Mouse (Mus musculus): ENCODE data around the gene Dclre1a. TPM values are rescaled to one million over a fixed set of nuclear protein-coding genes. Genes with fewer than 3 reads are reported as not detected.

The Dclre1a gene
- polyA plus RNA-seq (2012), result 0.14 and 0.60 TPM in 2 replicates

DNA sequence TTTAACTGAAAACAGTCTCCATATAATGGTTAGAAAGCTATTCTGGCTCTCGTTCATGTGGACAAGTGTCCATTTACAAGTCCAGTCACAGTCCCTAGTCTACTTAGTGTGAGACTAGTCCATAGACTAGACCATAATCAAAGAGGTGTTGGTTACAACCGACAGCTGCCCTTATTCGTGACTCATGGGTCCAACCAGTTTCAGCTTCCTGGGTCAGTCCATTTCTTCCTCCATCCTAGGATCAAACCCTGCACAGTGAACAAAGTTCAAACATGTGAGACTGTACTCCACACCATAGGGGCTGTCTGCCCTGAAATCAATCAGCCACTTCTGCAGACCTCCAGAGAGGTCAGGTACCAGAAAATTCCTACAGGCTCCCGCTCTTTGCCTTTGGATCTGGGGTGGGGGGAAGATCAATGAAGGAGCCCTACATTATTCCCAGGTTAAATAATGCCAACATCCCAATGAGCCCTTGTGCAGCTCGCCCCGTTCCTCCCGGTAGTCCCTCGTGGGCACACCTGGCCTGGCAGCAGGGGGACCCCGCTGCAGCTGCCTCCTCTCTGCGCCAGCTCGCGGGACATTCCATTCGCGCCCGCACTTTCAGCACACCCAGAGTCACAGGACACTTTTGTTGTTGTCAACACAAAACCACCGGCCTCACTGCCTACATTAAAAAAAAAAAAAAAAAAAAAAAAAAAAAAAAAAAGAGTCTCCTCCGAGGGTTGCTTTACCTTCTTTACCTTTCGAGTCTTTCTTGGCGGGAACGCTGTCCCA, at the start of gene Dclre1a:
Dclre1a (minus strand) TSS at position 767 of the 774 bp plus-strand sequence.
- Histone ChIP-seq H3K36me3 (ENCODE audit: control insufficient read depth) (peaks cover 51% of the 10 kb centered on the region), H3K9me3 (ENCODE audit: control insufficient read depth, low read length) (no peaks in the 10 kb centered on the region), H3K4me1 (ENCODE audit: control insufficient read depth) (peaks cover 74% of the 10 kb centered on the region), H3K27me3 (ENCODE audit: control insufficient read depth) (no peaks in the 10 kb centered on the region), H3K4me3 (replicated peaks) (peak within 1 kb of the TSS; percentile 89)
- TF ChIP-seq TAL1 (IDR thresholded peaks at IDR 0.05; ENCODE audit: low read length) (no peak), GATA1 (IDR thresholded peaks at IDR 0.05; ENCODE audit: low read length) (no peak)

DNA sequence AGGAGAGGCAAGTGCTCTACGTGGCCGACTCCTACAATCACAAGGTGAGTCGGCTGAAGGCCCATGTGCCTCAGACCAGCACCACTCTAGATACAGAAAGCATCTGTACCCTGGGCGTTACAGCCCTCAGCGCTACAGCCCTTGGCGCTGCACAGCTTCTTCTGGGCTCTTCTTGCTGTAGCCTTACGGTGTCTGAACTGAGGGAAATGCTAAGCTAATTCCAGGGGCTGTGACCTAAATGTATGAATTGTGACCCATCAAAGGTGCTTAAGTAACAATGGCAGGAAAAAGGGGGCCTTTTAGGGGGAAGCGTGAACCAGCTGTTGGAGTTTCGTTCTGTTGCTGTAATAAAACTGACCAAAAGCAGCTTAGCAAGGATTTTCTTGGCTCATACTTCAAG, 44.5 kb upstream of the Dclre1a start:
- Histone ChIP-seq H3K4me1 (ENCODE audit: control insufficient read depth) (no peaks in the 10 kb centered on the region), H3K4me3 (replicated peaks) (no peak overlapping the region), H3K9me3 (ENCODE audit: control insufficient read depth, low read length) (no peaks in the 10 kb centered on the region), H3K36me3 (ENCODE audit: control insufficient read depth) (peaks cover 98% of the 10 kb centered on the region), H3K27me3 (ENCODE audit: control insufficient read depth) (no peaks in the 10 kb centered on the region)
- TF ChIP-seq TAL1 (IDR thresholded peaks at IDR 0.05; ENCODE audit: low read length), result no peak
- no peak for TF ChIP-seq GATA1 (IDR thresholded peaks at IDR 0.05; ENCODE audit: low read length)

DNA sequence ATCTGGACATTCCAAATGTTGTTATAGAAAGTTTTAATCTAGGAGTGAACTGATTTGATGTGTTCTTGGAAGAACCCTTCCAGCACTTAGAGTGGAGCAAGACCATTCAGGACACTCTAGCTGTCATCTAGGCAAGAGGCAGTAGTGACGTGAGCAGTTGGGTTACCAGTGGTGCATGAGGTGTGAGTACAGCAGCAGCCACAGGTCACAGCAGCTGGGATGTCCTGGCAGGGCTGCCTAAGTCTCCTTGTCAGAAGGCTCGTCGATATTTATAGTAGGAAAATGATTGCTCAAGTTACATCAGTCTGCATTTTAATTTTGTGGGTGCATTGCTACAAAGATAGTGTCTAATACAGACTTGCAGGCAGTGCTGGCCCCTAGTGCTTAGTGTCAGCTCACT, 42.2 kb upstream of the Dclre1a start:
- Histone ChIP-seq H3K4me1 (ENCODE audit: control insufficient read depth) (no peaks in the 10 kb centered on the region; the same call in 1 of the 2 replicates), H3K9me3 (ENCODE audit: control insufficient read depth, low read length) (no peaks in the 10 kb centered on the region), H3K4me3 (replicated peaks) (no peak overlapping the region), H3K36me3 (ENCODE audit: control insufficient read depth) (peaks cover 92% of the 10 kb centered on the region), H3K27me3 (ENCODE audit: control insufficient read depth) (no peaks in the 10 kb centered on the region)
- TF ChIP-seq TAL1 (IDR thresholded peaks at IDR 0.05; ENCODE audit: low read length) (no peak), GATA1 (IDR thresholded peaks at IDR 0.05; ENCODE audit: low read length) (no peak)

DNA sequence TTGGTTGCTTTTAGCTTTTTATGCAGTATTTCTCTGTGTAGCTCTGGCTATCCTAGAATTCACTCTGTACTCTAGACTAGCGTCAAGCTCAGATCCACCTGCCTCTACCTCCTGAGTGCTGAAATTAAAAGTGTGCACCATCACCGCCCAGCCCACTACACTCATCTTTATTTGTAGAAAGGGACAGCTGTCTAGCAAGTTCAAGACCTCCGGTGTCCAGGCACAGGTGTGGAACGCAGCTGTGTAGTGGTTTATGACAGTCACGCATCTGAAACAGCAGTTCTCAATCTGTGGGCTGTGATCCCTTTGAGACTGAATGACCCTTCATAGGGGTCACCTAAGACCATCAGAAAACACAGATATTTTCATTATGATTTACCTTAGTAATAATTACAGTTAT, 41.4 kb upstream of the Dclre1a start:
- no peaks in the 10 kb centered on the region for H3K9me3 ChIP-seq (ENCODE audit: control insufficient read depth, low read length)
- H3K4me1 ChIP-seq (ENCODE audit: control insufficient read depth), result no peaks in the 10 kb centered on the region; the same call in 1 of the 2 replicates
- no peak for TF ChIP-seq TAL1 (IDR thresholded peaks at IDR 0.05; ENCODE audit: low read length)
- no peak for TF ChIP-seq GATA1 (IDR thresholded peaks at IDR 0.05; ENCODE audit: low read length)
- peaks cover 88% of the 10 kb centered on the region for H3K36me3 ChIP-seq (ENCODE audit: control insufficient read depth)
- no peaks in the 10 kb centered on the region for H3K27me3 ChIP-seq (ENCODE audit: control insufficient read depth)
- H3K4me3 ChIP-seq (replicated peaks), result no peak overlapping the region

DNA sequence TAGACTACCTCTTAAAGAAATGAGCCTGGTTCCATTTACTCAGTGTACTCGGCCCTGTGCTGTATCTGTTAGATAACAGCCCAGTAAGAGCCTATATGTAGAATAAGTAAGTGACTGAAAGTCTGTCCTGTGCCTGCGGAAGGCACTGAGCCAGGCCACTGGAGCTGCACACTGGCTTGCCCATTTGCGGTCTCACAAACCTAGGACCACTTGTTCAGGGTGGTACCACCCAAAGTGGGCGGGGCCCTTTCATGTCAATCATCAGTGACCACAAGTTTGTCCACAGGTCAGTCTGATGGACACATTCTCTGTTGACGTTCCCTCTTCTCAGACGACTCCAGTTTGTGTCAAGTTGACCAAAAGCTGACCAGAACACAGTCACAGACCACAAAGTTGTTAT, 41.0 kb upstream of the Dclre1a start:
- H3K36me3 ChIP-seq (ENCODE audit: control insufficient read depth), result peaks cover 88% of the 10 kb centered on the region
- no peaks in the 10 kb centered on the region for H3K27me3 ChIP-seq (ENCODE audit: control insufficient read depth)
- no peaks in the 10 kb centered on the region for H3K9me3 ChIP-seq (ENCODE audit: control insufficient read depth, low read length)
- H3K4me1 ChIP-seq (ENCODE audit: control insufficient read depth), result no peaks in the 10 kb centered on the region; the same call in 1 of the 2 replicates
- TF ChIP-seq TAL1 (IDR thresholded peaks at IDR 0.05; ENCODE audit: low read length) (no peak), GATA1 (IDR thresholded peaks at IDR 0.05; ENCODE audit: low read length) (no peak)
- H3K4me3 ChIP-seq (replicated peaks), result no peak overlapping the region

DNA sequence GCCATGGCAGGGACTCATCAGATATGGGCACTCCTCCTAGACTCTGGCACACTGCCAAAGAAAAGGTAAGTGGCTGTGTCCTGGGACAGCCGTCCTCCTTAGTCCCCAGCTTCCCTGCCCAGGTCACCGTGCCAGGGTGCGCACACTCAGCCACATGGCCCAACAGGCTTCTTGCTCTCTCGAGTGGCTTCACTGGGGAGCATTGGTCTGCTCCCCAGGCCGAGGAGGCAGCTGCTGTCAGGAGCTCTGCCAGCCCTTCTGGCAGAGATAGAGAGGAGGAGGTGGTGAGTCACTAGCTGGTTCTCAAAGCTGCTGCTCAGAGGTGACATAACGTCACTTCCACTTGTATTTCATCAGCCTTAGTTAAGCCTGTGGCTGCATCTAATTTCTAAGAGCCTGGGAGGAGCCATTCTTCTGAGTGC, 40.2 kb upstream of the Dclre1a start:
- TF ChIP-seq GATA1 (IDR thresholded peaks at IDR 0.05; ENCODE audit: low read length), result no peak
- no peak for TF ChIP-seq TAL1 (IDR thresholded peaks at IDR 0.05; ENCODE audit: low read length)
- peaks cover 85% of the 10 kb centered on the region for H3K36me3 ChIP-seq (ENCODE audit: control insufficient read depth)

DNA sequence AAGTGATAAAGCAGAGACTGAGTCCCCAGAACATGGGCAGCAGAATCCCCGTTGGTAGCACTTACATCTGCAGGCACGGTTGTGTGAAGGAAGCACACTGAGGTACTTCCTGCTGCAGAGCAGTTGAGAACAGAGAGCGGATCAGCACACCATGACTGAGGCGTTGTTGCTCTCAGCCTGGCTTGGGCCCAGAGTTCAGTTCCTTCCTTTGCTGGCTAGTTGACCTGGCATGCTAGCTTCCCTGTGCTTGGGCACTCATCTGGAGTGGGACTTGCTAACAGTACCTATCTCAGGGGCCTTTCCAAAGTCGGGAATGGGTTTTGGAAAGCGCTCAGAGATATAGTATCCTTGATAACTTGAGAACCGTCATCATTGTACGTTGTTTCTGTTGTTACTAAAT, 38.3 kb upstream of the Dclre1a start:
- no peaks in the 10 kb centered on the region for H3K27me3 ChIP-seq (ENCODE audit: control insufficient read depth)
- TF ChIP-seq GATA1 (IDR thresholded peaks at IDR 0.05; ENCODE audit: low read length), result no peak
- TF ChIP-seq TAL1 (IDR thresholded peaks at IDR 0.05; ENCODE audit: low read length), result no peak
- no peak overlapping the region for H3K4me3 ChIP-seq (replicated peaks)
- peaks cover 1% of the 10 kb centered on the region; the same call in 1 of the 2 replicates for H3K4me1 ChIP-seq (ENCODE audit: control insufficient read depth)
- no peaks in the 10 kb centered on the region for H3K9me3 ChIP-seq (ENCODE audit: control insufficient read depth, low read length)
- peaks cover 84% of the 10 kb centered on the region for H3K36me3 ChIP-seq (ENCODE audit: control insufficient read depth)

More for the DNA sequence above, 40.2 kb upstream of the Dclre1a start:
- Histone ChIP-seq H3K4me1 (ENCODE audit: control insufficient read depth) (peaks cover 1% of the 10 kb centered on the region; the same call in 1 of the 2 replicates), H3K27me3 (ENCODE audit: control insufficient read depth) (no peaks in the 10 kb centered on the region), H3K9me3 (ENCODE audit: control insufficient read depth, low read length) (no peaks in the 10 kb centered on the region), H3K4me3 (replicated peaks) (no peak overlapping the region)

DNA sequence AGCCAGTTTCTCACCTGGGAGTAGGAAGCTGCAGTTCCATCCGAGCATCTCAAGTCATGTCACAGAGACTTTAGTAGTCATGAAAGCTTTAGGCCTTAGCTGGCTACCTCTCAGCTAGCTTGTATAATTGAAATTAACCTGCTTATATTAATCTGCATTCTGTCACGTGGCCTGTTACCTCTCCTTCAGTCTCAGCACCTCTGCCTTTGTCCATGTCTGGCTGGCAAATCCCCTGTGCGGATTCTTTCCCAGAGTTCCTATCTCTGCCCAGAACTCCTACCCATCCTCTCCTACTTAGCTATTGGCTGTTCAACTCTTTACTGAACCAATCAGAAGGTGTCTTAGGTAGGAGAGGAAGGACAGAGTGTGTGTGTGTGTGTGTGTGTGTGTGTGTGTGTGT, 36.3 kb upstream of the Dclre1a start:
- TF ChIP-seq GATA1 (IDR thresholded peaks at IDR 0.05; ENCODE audit: low read length) (no peak), TAL1 (IDR thresholded peaks at IDR 0.05; ENCODE audit: low read length) (no peak)
- Histone ChIP-seq H3K9me3 (ENCODE audit: control insufficient read depth, low read length) (no peaks in the 10 kb centered on the region), H3K36me3 (ENCODE audit: control insufficient read depth) (peaks cover 76% of the 10 kb centered on the region), H3K4me3 (replicated peaks) (no peak overlapping the region), H3K27me3 (ENCODE audit: control insufficient read depth) (no peaks in the 10 kb centered on the region), H3K4me1 (ENCODE audit: control insufficient read depth) (peaks cover 1% of the 10 kb centered on the region; the same call in 1 of the 2 replicates)

DNA sequence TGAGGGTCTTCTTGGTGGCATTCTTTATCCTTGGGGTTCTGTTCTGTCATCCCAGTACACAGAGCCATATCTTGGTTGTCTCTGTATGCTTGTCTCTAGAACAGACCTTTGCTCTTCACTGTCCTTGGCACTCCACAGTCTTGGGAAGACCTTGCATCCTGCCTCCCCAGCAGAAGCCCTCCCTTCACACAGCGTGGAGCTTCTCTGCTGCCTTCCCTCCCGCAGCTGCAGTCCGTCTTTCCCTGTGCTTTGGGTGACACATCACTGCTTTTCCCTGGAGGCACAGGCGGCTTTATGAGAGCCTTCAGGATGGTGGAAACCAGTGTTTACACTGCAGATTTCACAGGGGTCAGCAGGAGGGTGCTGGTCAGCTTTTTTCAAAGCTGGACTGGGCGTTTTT, 35.8 kb upstream of the Dclre1a start:
- no peaks in the 10 kb centered on the region for H3K27me3 ChIP-seq (ENCODE audit: control insufficient read depth)
- H3K9me3 ChIP-seq (ENCODE audit: control insufficient read depth, low read length), result no peaks in the 10 kb centered on the region
- H3K4me1 ChIP-seq (ENCODE audit: control insufficient read depth), result peaks cover 1% of the 10 kb centered on the region; the same call in 1 of the 2 replicates
- TF ChIP-seq TAL1 (IDR thresholded peaks at IDR 0.05; ENCODE audit: low read length) (no peak), GATA1 (IDR thresholded peaks at IDR 0.05; ENCODE audit: low read length) (no peak)
- H3K4me3 ChIP-seq (replicated peaks), result no peak overlapping the region
- H3K36me3 ChIP-seq (ENCODE audit: control insufficient read depth), result peaks cover 73% of the 10 kb centered on the region
